Mouse (Mus musculus) erythroblast, embryonic 14.5 days (primary cell): Measurements from ENCODE around the gene Ptrh1.

Source experiments
- GATA1 ChIP-seq: IDR thresholded peaks from 2 replicates; pipeline ENCODE4 v1.6.1; 2012; ENCODE audit warnings: low read length, inconsistent platforms, mixed read lengths
- TAL1 ChIP-seq: IDR thresholded peaks from 3 replicates; pipeline ENCODE4 v1.6.1; 2012; ENCODE audit warnings: low read length, inconsistent platforms, mixed read lengths

DNA sequence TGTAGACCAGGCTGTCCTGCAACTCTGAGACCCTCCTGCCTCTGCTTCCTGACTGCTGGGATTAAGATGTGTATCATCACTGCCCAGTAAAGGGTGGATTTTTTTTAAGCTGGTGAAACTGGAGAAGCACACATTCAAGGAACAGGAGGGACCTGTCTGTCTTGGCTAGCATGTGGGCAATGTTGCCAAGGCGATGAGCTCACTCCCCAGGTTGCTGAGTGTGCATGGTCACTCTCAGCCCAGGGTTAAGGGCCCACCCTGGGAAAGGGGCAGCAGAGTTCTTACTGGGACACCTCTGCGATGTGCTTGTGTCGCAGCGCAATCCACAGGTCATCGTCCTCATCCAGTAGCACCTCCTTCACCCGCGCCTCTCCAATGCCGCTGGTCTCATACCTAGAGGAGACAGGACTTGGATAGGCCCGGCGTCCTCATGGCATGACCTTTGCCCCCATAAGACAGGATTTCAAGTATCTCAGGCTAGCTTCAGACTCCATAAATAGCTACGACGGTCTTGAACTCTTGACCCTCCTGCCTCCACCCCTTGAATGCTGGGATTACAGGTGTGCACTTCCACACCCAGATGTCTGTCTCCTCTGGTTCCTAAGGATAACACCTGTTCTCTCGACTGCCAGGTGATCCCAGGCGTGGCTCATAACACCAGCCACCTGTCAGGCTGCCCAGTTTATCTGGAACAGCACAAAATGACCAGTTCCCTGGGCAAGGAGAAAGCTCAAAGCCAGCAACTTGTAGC, 33.4 kb downstream of the Ptrh1 start:
- TF ChIP-seq GATA1 (no peak), TAL1 (no peak)
